Mouse (Mus musculus) G1E-ER4 (cell line): ENCODE data around the gene Rnf145. TPM values are rescaled to one million over a fixed set of nuclear protein-coding genes. Genes with fewer than 3 reads are reported as not detected.

Experiments
- GATA1 ChIP-seq: IDR thresholded peaks from one replicate; pipeline ENCODE4 v1.8.0; 2012; ENCODE audit warnings: low read length, inconsistent platforms
- polyA plus RNA-seq: library from polyadenylated mRNA; stranded (reverse); fragments of >175 nt; gene quantifications from 2 replicates; pipeline ENCODE4 v1.2.3, GENCODE M21; 2012

The Rnf145 gene
- polyA plus RNA-seq, 1 experiment = 246 TPM

GRCm38 (mm10) chr11:44522594-44522993, 3.8 kb downstream of the Rnf145 start:
- TF ChIP-seq GATA1 = no peak

GRCm38 (mm10) chr11:44525765-44526164, 7.0 kb downstream of the Rnf145 start:
- no peak for TF ChIP-seq GATA1

- TF ChIP-seq GATA1 = no peak
Measured at GRCm38 (mm10) chr11:44526654-44527263, 8.0 kb downstream of the Rnf145 start.

- TF ChIP-seq GATA1 = no peak
Measured at GRCm38 (mm10) chr11:44528560-44529199, 9.9 kb downstream of the Rnf145 start.

- peak; percentile 58 for TF ChIP-seq GATA1
Measured at GRCm38 (mm10) chr11:44529200-44529599, 10.4 kb downstream of the Rnf145 start.

- TF ChIP-seq GATA1 = no peak
Measured at GRCm38 (mm10) chr11:44529716-44530115, 11.0 kb downstream of the Rnf145 start.

GRCm38 (mm10) chr11:44530382-44530781, 11.6 kb downstream of the Rnf145 start:
- no peak for TF ChIP-seq GATA1

GRCm38 (mm10) chr11:44530867-44531266, 12.1 kb downstream of the Rnf145 start:
- no peak for TF ChIP-seq GATA1

GRCm38 (mm10) chr11:44531617-44532016, 12.9 kb downstream of the Rnf145 start:
- no peak for TF ChIP-seq GATA1

GRCm38 (mm10) chr11:44532846-44533781, 14.3 kb downstream of the Rnf145 start:
- no peak for TF ChIP-seq GATA1

- TF ChIP-seq GATA1 = no peak
Measured at GRCm38 (mm10) chr11:44534999-44535750, 16.4 kb downstream of the Rnf145 start.

- TF ChIP-seq GATA1 = no peak
Measured at GRCm38 (mm10) chr11:44537403-44537802, 18.6 kb downstream of the Rnf145 start.

- no peak for TF ChIP-seq GATA1
Measured at GRCm38 (mm10) chr11:44538101-44538500, 19.3 kb downstream of the Rnf145 start.

GRCm38 (mm10) chr11:44538501-44539290, 19.9 kb downstream of the Rnf145 start:
- no peak for TF ChIP-seq GATA1
